17 mouse cellular contexts compared by ENCODE assay signal in the genomic region with DNA sequence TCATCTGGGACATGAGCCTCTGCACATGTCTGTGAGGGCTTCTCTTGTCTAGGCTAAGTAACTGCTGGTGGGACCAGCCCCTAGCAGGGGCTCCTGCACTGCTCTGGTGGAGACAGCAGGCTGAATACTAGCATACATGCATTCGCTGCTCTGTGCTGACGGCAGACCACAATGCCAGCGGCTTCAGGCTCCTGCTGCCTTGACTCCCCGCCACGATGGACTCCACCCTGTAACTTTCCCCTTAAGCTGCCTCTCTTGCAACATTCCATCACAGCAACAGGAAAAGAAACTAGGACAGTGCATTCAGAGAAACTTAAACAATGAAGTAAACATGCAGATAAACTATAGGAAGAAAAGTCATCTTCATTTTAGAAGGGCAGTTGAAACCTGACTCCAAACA. TPM values are rescaled to one million over a fixed set of nuclear protein-coding genes. Genes with fewer than 3 reads are reported as not detected.
DNase-seq lines count a peak whose midpoint lies in the region.
"Had no signal": no experiment of that assay in that cellular context is flagged by ENCODE, and none has a peak within 500 bp of the region (broad histone marks: within the 10 kb centered on the region; RNA-seq: fewer than 3 reads in every experiment).

No protein-coding gene starts in this region.

- peak; percentile 72 for DNase-seq in 3T3-L1 (ENCODE audit: low read depth, low spot score)
- peak; percentile 87 for DNase-seq in NIH3T3 (ENCODE audit: low read depth)
- DNase-seq in adipocyte (ENCODE audit: low spot score): peak; percentile 68
- DNase-seq in gastrocnemius, postnatal 36 days: no peak
- DNase-seq in lung, adult 18-20 months: no peak
- DNase-seq in ovary, postnatal 36 days (ENCODE audit: low spot score): no peak
- DNase-seq: adrenal gland, adult 2 months; adrenal gland, postnatal 10 days; adrenal gland, postnatal 25 days; B cell, adult 2 months; cerebellum, adult 11 months; cerebellum, adult 18-20 months; cerebellum, adult 8-10 months; cerebellum, adult 9-11 months; cerebellum, postnatal 14 days; cerebellum, postnatal 36 days; embryo, embryonic 11 days had no signal

- intact Hi-C loops in gastrocnemius, postnatal 36 days (cut with DNase I): no loop called here

RNA-seq across cellular contexts. Expression of a gene that starts 30.0 kb away (rescaled TPM):
- total RNA-seq in gastrocnemius, postnatal 36 days (2021): 10 to 100 TPM; 45.6 to 48.0 TPM

RNA-seq across cellular contexts. Expression of a gene that starts 30.0 kb away (rescaled TPM):
- total RNA-seq in gastrocnemius, postnatal 36 days (2021): 1 to 10 TPM; 6.0 to 7.3 TPM

Comparison
In these comparisons a context has a peak if more than half of its experiments do, and no peak if none do; other contexts are left out.
1. DNase-seq: peak in 3T3-L1 (single experiment), NIH3T3 (single experiment) and adipocyte (single experiment); none in gastrocnemius, postnatal 36 days (0 of 2), lung, adult 18-20 months (0 of 2) and ovary, postnatal 36 days (single experiment).